Mouse (Mus musculus) stomach, embryonic 15.5 days (tissue): ENCODE measurements around the gene Rsph6a. TPM values are rescaled to one million over a fixed set of nuclear protein-coding genes. Genes with fewer than 3 reads are reported as not detected.
"Not testable (repeated sequence)": the region's sequence is repeated elsewhere in the genome, so short reads cannot be mapped to it uniquely, and the experiment has no call there.

Experiments used
- ATAC-seq: fragments of 200-750 bp; cut with Nextera tagmentation; 2 replicates; pipeline ENCODE4 v1.8.0; 2017; ENCODE audit warnings: low read depth, moderate number of reproducible peaks, moderate TSS enrichment; ENCODE audit not compliant: insufficient read depth, low FRiP score
- H3K27ac ChIP-seq: fragments of 300-500 bp; sonication (generic); 2 replicates; pipeline ENCODE4 v1.5.1; 2015; ENCODE audit warnings: mild to moderate bottlenecking, inconsistent platforms
- H3K27me3 ChIP-seq: fragments of 300-500 bp; sonication (generic); replicated peaks from 2 replicates; pipeline ENCODE4 v1.6.1; 2015; ENCODE audit warnings: inconsistent platforms
- H3K36me3 ChIP-seq: fragments of 300-500 bp; sonication (generic); 2 replicates; pipeline ENCODE4 v1.6.1; 2015; ENCODE audit warnings: inconsistent platforms
- H3K4me1 ChIP-seq: fragments of 300-500 bp; sonication (generic); 2 replicates; pipeline ENCODE4 v1.6.1; 2015; ENCODE audit warnings: inconsistent platforms
- H3K4me2 ChIP-seq: fragments of 300-500 bp; sonication (generic); 2 replicates; pipeline ENCODE4 v1.6.1; 2015; ENCODE audit warnings: mild to moderate bottlenecking, inconsistent platforms
- H3K4me3 ChIP-seq: fragments of 300-500 bp; sonication (generic); replicated peaks from 2 replicates; pipeline ENCODE4 v1.5.1; 2015; ENCODE audit warnings: inconsistent platforms
- H3K9ac ChIP-seq: fragments of 300-500 bp; sonication (generic); 2 replicates; pipeline ENCODE4 v1.6.1; 2015; ENCODE audit warnings: inconsistent platforms
- H3K9me3 ChIP-seq: fragments of 300-500 bp; sonication (generic); 2 replicates; pipeline ENCODE4 v1.6.1; 2016; ENCODE audit warnings: inconsistent platforms
- WGBS: fragments of 180-500 bp; shearing (Covaris S2); methylation state at CpG from one replicate; pipeline ENCODE4 v1.1.7; 2015; 5-methylcytosine and 5-hydroxymethylcytosine counted together
- polyA plus RNA-seq: library from polyadenylated mRNA; unstranded; fragments of >200 nt; fragmentation: Nextera tagmentation; extraction: Ambion mirVana; gene quantifications from 2 replicates; pipeline ENCODE4 v1.2.1, GENCODE M21; 2015

The Rsph6a gene
- polyA plus RNA-seq, 1 experiment from 2014 or later: not detected

DNA sequence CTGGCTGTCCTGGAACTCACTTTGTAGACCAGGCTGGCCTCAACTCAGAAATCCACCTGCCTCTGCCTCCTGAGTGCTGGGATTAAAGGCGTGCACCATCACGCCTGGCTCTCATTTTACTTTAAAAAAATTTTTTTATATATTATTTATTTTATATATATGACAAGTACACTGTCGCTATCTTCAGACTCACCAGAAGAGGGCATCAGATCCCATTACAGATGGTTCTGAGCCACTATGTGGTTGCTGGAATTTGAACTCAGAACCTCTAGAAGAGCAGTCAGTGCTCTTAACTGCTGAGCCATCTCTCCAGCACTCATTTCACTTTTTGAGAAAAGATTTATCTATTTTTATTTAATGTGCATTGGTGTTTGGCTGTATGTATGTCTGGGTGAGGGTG is 16.5 kb downstream of the Rsph6a start:
- WGBS: 44% methylated on average over 3 of the region's 3 CpGs
- H3K27ac ChIP-seq, ATAC-seq, H3K4me2 ChIP-seq, H3K9ac ChIP-seq, H3K4me1 ChIP-seq, H3K4me3 ChIP-seq, H3K36me3 ChIP-seq, H3K9me3 ChIP-seq: not testable (repeated sequence)
- H3K27me3 ChIP-seq: peaks cover 14% of the 10 kb centered on the region

DNA sequence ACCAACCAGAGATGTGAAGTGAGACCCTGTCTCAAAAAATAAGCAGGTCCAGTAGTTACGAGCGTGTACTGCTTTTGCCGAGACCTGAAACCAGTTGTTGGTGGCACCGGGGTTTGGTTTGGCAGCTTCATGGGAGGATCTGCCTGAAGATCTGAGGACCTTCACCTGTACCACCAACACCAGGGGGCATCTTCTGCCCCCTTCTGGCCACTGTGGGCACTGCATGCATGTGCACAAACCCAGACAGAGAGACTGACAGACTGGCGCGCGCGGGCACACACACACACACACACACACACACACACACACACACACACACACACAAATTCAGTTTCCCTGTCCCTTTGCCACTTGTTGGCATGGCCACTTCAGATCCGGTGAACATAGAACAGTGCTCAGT is 19.0 kb downstream of the Rsph6a start:
- peaks cover 6% of the 10 kb centered on the region for H3K36me3 ChIP-seq
- no peak overlapping the region for H3K4me3 ChIP-seq
- 74% methylated on average over 9 of the region's 9 CpGs for WGBS
- no peaks in the 10 kb centered on the region for H3K9me3 ChIP-seq
- no peak overlapping the region for H3K4me2 ChIP-seq
- no peak overlapping the region for H3K27ac ChIP-seq
- H3K9ac ChIP-seq: no peak overlapping the region
- no peak for ATAC-seq
- H3K4me1 ChIP-seq: peaks cover 20% of the 10 kb centered on the region
- no peaks in the 10 kb centered on the region for H3K27me3 ChIP-seq

DNA sequence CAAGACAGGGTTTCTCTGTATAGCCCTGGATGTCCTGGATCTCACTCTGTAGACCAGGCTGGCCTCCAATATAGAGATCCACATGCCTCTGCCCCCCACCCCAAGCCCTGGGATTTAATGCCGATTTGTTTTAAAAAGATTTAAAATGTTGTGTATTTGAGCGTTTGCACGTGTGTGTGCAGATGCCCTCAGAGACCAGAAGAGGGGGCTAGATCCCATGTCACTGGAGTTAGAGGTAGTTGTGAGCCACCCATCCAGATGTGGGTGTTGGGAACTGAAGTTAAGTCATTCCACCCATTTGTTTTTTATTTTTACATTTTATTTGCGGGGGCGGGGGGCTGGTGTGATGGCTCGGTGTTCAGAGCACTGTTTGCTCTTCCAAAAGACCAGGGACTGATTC is 20.0 kb downstream of the Rsph6a start:
- Histone ChIP-seq H3K36me3 (peaks cover 13% of the 10 kb centered on the region), H3K9ac (no peak overlapping the region), H3K4me1 (peaks cover 20% of the 10 kb centered on the region), H3K4me3 (no peak overlapping the region), H3K4me2 (no peak overlapping the region), H3K27ac (no peak overlapping the region), H3K27me3 (no peaks in the 10 kb centered on the region), H3K9me3 (no peaks in the 10 kb centered on the region)
- no peak for ATAC-seq
- WGBS: 90% methylated on average over 6 of the region's 6 CpGs

DNA sequence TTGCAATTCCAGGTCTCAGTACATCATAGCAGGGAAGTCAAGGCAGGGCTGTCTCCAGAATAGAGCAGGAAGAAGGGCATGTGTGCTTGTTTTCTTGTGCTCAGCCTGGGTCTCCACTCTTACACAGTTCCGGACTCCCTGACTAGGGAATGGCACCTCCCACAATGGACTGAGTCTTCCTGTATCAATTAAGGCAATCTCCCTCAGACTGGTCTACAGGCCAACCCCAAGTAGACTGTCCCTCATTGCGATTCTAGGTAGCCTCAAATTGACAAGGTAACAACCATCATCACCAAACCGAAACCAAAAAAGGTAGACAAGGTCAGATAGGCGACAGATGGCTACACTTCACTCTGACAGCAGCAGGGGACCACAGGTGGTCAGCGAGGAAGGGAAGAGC is 20.7 kb downstream of the Rsph6a start:
- no peaks in the 10 kb centered on the region for H3K9me3 ChIP-seq
- H3K27me3 ChIP-seq: no peaks in the 10 kb centered on the region
- H3K36me3 ChIP-seq: peaks cover 19% of the 10 kb centered on the region
- no peak for ATAC-seq
- no peak overlapping the region for H3K27ac ChIP-seq
- 46% methylated on average over 5 of the region's 5 CpGs for WGBS
- peak overlapping the region; percentile 80 for H3K4me2 ChIP-seq
- H3K4me1 ChIP-seq: peaks cover 20% of the 10 kb centered on the region
- no peak overlapping the region for H3K9ac ChIP-seq
- peak overlapping the region; percentile 66 for H3K4me3 ChIP-seq

DNA sequence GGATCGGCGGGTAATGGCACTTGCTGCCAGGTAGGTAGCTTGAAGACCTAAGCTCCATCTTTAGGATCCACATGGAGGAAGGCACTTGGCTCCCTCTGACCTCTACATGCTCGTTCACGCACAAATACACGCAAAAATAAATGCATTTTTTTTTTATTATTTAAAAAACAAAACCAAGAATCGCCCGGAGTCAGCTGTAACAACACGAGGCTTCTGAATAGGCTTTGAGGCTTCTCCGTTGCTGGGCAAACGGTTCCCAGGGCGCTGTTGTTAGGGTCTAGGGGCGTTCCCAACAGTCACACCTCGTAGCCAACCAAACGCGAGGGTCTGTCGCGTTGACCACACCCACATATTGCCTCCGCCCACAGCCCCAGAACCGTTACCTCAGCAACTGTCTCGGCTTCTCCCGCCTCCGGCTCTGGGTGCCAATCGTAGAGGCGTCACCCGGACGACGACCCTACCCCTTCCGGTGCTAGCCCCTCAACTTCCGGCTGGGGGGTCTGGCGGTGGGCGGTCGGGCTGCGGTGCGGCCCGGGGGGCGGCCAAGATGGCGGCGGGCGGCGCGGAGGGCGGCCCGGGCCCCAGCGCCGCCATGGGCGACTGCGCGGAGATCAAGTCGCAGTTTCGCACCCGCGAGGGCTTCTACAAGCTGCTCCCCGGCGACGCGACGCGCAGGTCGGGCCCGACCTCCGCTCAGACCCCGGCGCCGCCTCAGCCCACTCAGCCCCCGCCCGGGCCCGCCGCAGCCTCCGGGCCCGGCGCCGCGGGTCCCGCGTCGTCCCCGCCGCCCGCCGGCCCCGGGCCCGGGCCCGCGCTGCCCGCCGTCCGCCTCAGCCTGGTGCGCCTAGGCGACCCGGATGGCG is 21.5 kb downstream of the Rsph6a start, which contains the start of gene Dmwd:
Gene Dmwd (plus strand): TSS at position 505 of the 863 bp plus-strand sequence.
- ATAC-seq: peak; percentile 96
- H3K9me3 ChIP-seq: no peaks in the 10 kb centered on the region
- no peaks in the 10 kb centered on the region for H3K27me3 ChIP-seq
- H3K27ac ChIP-seq: peak within 1 kb of the TSS; percentile 73
- H3K4me2 ChIP-seq: peak within 1 kb of the TSS; percentile 80
- H3K9ac ChIP-seq: peak within 1 kb of the TSS; percentile 93
- peak within 1 kb of the TSS; percentile 66 for H3K4me3 ChIP-seq
- peaks cover 20% of the 10 kb centered on the region for H3K4me1 ChIP-seq
- peaks cover 26% of the 10 kb centered on the region for H3K36me3 ChIP-seq
- WGBS: 1% methylated on average over 83 of the region's 91 CpGs

DNA sequence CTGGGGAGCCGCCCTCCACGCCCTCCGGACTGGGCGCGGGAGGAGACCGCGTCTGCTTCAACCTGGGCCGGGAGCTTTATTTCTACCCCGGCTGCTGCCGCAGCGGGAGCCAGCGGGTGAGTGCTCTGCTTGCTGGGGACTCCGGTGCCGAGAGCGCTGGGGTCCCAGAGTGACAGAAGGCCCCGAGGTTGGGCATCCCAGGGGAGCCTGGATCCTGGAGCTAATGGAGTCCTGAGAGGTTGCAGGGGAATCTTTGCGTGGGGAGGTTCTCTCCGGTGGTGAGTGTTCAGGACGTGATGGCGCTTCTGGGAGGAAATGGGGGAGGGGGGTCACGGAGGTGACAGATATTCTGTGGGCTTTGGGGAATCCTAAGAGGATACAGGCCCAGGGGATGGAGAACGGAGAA is 22.1 kb downstream of the Rsph6a start:
- Histone ChIP-seq H3K36me3 (peaks cover 33% of the 10 kb centered on the region), H3K9me3 (no peaks in the 10 kb centered on the region), H3K27me3 (no peaks in the 10 kb centered on the region), H3K27ac (peak overlapping the region; percentile 73), H3K4me1 (peaks cover 22% of the 10 kb centered on the region), H3K4me3 (peak overlapping the region; percentile 66), H3K9ac (peak overlapping the region; percentile 93), H3K4me2 (peak overlapping the region; percentile 80)
- 0 out of 2 replicates have a peak, but pooled peaks have one; percentile 10 for ATAC-seq
- WGBS: under 1% methylated on average over 22 of the region's 22 CpGs

DNA sequence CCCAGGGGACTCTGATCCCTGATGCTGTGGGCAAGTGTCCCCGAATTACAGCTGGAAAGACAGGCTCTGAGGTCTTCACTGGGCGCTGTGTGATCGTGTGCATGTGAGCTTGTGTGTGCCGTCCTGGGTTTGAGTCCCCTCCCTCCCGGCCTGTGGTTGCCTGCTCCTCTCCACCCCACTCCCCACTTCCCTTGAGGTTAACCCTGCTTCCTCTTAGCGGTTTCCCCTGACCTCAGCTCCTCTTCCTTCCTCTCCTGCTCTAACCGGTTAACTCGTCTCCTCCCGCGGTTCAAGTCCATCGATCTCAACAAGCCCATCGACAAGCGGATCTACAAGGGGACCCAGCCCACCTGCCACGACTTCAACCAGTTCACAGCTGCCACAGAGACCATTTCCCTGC is 23.3 kb downstream of the Rsph6a start:
- H3K27ac ChIP-seq: no peak overlapping the region
- no peak for ATAC-seq
- H3K9me3 ChIP-seq: no peaks in the 10 kb centered on the region
- peak overlapping the region; percentile 66; the same call in 1 of the 2 replicates for H3K4me3 ChIP-seq
- H3K9ac ChIP-seq: no peak overlapping the region
- H3K4me2 ChIP-seq: peak overlapping the region; percentile 80
- WGBS: 70% methylated on average over 14 of the region's 14 CpGs
- no peaks in the 10 kb centered on the region for H3K27me3 ChIP-seq
- peaks cover 37% of the 10 kb centered on the region for H3K36me3 ChIP-seq
- peaks cover 34% of the 10 kb centered on the region for H3K4me1 ChIP-seq

DNA sequence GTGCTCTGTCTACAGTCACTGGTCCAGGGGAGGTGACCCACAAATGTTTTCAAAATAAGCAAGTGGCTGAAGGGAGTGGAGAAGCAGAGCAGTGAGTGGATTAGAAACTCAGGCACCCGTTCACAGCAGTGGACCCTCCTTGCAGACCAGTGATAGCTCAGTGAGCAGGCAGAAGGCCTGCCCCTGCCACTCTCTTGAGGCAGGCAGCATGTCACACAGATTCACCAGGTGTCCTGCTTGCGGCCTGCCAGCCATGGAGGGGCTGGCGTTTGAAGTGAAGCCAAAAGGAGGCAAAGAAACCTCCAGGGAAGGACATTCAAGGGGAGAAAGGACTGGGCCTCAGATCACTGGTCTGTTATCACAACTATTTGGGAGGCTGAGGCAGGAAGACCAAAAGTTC is 24.2 kb downstream of the Rsph6a start:
- no peak for ATAC-seq
- Histone ChIP-seq H3K9ac (no peak overlapping the region), H3K36me3 (peaks cover 37% of the 10 kb centered on the region), H3K27me3 (no peaks in the 10 kb centered on the region), H3K27ac (no peak overlapping the region), H3K9me3 (no peaks in the 10 kb centered on the region), H3K4me2 (no peak overlapping the region), H3K4me1 (peaks cover 44% of the 10 kb centered on the region), H3K4me3 (no peak overlapping the region)
- 81% methylated on average over 3 of the region's 3 CpGs for WGBS

DNA sequence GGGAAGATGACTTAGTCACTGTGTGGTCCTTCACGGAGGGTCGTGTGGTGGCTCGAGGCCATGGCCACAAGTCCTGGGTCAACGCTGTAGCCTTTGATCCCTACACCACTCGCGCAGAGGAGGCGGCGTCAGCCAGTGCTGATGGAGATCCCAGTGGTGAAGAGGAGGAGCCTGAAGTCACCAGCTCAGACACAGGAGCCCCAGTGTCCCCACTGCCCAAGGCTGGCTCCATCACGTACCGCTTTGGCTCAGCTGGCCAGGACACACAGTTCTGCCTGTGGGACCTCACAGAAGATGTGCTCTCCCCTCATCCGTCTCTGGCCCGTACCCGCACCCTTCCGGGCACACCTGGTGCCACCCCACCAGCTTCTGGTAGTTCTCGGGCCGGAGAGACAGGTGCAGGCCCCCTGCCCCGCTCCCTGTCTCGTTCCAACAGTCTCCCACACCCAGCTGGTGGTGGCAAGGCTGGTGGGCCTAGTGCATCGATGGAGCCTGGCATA is 26.0 kb downstream of the Rsph6a start:
- H3K36me3 ChIP-seq: peaks cover 37% of the 10 kb centered on the region
- H3K4me1 ChIP-seq: peaks cover 58% of the 10 kb centered on the region

DNA sequence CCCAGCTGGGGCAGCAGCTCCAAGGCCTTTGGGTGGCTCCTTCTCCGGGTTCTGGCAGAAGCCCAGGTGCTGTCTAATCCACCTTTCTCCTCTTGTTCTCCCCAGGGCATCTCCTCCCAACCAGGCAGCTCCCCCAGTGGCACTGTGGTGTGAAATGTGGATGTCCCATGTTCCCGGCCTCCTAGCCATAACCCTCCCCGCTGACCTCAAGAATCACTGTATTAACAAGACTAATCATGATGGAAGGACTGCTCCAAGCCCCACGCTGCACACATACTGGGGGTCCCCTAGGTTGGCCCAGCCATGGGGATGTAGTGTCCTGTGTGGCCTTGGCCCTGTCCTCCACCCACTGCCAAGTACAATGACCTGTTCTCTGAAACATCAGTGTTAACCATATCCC is 27.7 kb downstream of the Rsph6a start:
- H3K27ac ChIP-seq: 0 out of 2 replicates have a peak overlapping the region, but pooled peaks have one; percentile 42

More for the DNA sequence above, 26.0 kb downstream of the Rsph6a start:
- Histone ChIP-seq H3K9ac (no peak overlapping the region), H3K4me2 (no peak overlapping the region), H3K9me3 (no peaks in the 10 kb centered on the region), H3K27me3 (no peaks in the 10 kb centered on the region), H3K27ac (no peak overlapping the region), H3K4me3 (no peak overlapping the region)
- no peak for ATAC-seq
- 81% methylated on average over 19 of the region's 19 CpGs for WGBS

DNA sequence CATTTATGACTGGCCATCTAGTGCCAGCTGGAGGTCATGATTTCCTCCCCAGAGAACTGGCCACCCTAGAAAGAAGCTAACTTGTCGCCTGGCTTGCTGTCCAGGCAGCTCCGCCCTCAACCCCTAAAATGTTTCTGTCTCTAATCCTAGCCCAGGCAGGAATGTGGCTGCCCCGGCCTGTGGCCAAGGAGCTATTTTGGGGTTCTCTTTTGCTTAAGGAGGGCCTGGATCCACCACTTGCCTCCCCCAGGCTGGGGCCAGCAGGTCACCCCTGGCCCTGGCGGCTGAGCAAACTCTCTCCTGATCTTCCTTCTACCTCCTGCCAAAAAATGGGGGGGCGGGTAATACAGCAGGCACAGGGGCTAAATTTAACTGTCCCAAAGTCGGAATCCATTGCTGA is 28.6 kb downstream of the Rsph6a start:
- H3K9ac ChIP-seq: peak overlapping the region; percentile 5; the same call in 1 of the 2 replicates
- peak overlapping the region; percentile 53 for H3K4me2 ChIP-seq
- H3K9me3 ChIP-seq: no peaks in the 10 kb centered on the region
- no peak for ATAC-seq
- H3K27me3 ChIP-seq: no peaks in the 10 kb centered on the region
- H3K4me3 ChIP-seq: peak overlapping the region; percentile 42; the same call in 1 of the 2 replicates
- H3K4me1 ChIP-seq: peaks cover 52% of the 10 kb centered on the region
- H3K27ac ChIP-seq: peak overlapping the region; percentile 42; the same call in 1 of the 2 replicates
- H3K36me3 ChIP-seq: peaks cover 37% of the 10 kb centered on the region
- WGBS: 37% methylated on average over 6 of the region's 6 CpGs

More for the DNA sequence above, 27.7 kb downstream of the Rsph6a start:
- H3K4me1 ChIP-seq: peaks cover 61% of the 10 kb centered on the region
- H3K36me3 ChIP-seq: peaks cover 37% of the 10 kb centered on the region
- WGBS: 75% methylated on average over 4 of the region's 4 CpGs
- H3K27me3 ChIP-seq: no peaks in the 10 kb centered on the region
- no peak for ATAC-seq
- H3K4me3 ChIP-seq: no peak overlapping the region
- no peak overlapping the region for H3K4me2 ChIP-seq
- no peaks in the 10 kb centered on the region for H3K9me3 ChIP-seq
- H3K9ac ChIP-seq: no peak overlapping the region

DNA sequence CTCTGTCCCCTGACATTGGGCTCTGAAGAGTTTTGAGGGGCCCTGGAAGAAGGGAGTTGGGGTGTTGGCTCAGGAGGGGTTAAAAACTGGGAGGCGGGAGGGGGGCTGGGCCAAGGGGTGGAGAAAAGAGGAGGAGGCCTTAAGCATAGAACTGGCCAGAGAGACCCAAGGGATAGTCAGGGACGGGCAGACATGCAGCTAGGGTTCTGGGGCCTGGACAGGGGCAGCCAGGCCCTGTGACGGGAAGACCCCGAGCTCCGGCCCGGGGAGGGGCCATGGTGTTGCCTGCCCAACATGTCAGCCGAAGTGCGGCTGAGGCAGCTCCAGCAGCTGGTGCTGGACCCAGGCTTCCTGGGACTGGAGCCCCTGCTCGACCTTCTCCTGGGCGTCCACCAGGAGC is 29.2 kb downstream of the Rsph6a start, which contains the start of gene Dmpk:
Gene Dmpk (plus strand): TSS at position 149 of the 400 bp plus-strand sequence.
- peak within 1 kb of the TSS; percentile 60 for H3K27ac ChIP-seq
- H3K4me1 ChIP-seq: peaks cover 51% of the 10 kb centered on the region
- peaks cover 31% of the 10 kb centered on the region for H3K36me3 ChIP-seq
- WGBS: 25% methylated on average over 10 of the region's 10 CpGs
- H3K9ac ChIP-seq: peak within 1 kb of the TSS; percentile 38
- H3K4me2 ChIP-seq: peak within 1 kb of the TSS; percentile 53
- ATAC-seq: peak; percentile 61; the same call in 1 of the 2 replicates
- H3K27me3 ChIP-seq: no peaks in the 10 kb centered on the region
- peak within 1 kb of the TSS; percentile 42 for H3K4me3 ChIP-seq
- H3K9me3 ChIP-seq: no peaks in the 10 kb centered on the region
